Mouse (Mus musculus): ENCODE results near the gene Chd9. TPM values are rescaled to one million over a fixed set of nuclear protein-coding genes. Genes with fewer than 3 reads are reported as not detected.

The Chd9 gene
- polyA plus RNA-seq, 1 experiment from 2014 or later, result 34.2 TPM

- no peak for DNase-seq (ENCODE audit: low spot score)
- Histone ChIP-seq H3K36me3 (replicated peaks) (peaks cover 25% of the 10 kb centered on the region), H3K4me1 (no peaks in the 10 kb centered on the region), H3K27ac (replicated peaks) (no peak overlapping the region), H3K4me3 (no peak overlapping the region), H3K9me3 (no peaks in the 10 kb centered on the region), H3K27me3 (replicated peaks; ENCODE audit: low read depth, poor library complexity, severe bottlenecking) (no peaks in the 10 kb centered on the region)
- 93% methylated on average over 6 of the region's 6 CpGs for WGBS
Measured at GRCm38 (mm10) chr8:91098106-91098505, 270.0 kb downstream of the Chd9 start.

Small RNA genes within 50 kb of the gene (microRNA-seq; reads per million reads assigned to microRNA genes)
- gene Gm44382, result not detected

Other genes with a start within 250 kb of the Chd9 start
- gene Gm19935, start 11.0 kb upstream of the Chd9 start, polyA plus RNA-seq (2016; fragmentation: Nextera tagmentation; extraction: Ambion mirVana), result not detected in 2 replicates
- gene Rbl2, start 241.7 kb downstream of the Chd9 start, polyA plus RNA-seq (2016; fragmentation: Nextera tagmentation; extraction: Ambion mirVana), result 7.6 and 8.4 TPM in 2 replicates